Mouse (Mus musculus): Measurements from ENCODE around the gene Laptm5.

- TF ChIP-seq ZC3H11A (IDR thresholded peaks at IDR 0.05; ENCODE audit: borderline replicate concordance, low read depth, low read length) (no peak), CHD2 (IDR thresholded peaks at IDR 0.05; ENCODE audit: low read depth, low read length) (no peak), MAFK (IDR thresholded peaks at IDR 0.05; ENCODE audit: insufficient read depth, low read depth, low read length) (no peak), HCFC1 (IDR thresholded peaks at IDR 0.05; ENCODE audit: borderline replicate concordance, insufficient read depth, low read length) (no peak)
Measured at GRCm38 (mm10) chr4:130899782-130900427, 13.0 kb upstream of the Laptm5 start.
